In the genomic region with DNA sequence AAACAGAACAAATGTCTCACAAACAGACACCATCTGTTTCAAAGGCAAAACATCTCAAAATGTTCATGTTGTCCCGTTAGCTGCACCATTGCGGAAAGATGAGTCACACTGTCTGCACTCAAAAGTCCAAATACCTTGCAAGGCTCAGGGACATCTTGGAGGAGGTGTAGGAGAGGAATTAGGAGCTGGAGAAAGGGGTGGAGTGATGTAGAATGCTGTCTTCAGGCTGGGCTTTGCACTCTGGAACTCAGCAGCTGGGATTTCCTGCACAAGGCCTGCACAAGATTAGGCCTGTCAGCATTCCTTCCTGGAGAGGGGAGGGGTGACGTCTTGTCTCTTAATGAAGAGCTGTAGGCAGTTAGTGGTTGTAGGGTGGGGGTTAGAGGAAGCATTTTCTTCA, we compare ENCODE assay signal across 20 mouse cellular contexts. TPM values are rescaled to one million over a fixed set of nuclear protein-coding genes. Genes with fewer than 3 reads are reported as not detected.
A peak's percentile ranks its signal among the peaks of the same experiment; 100 is the strongest.
DNase-seq lines count a peak whose midpoint lies in the region; ATAC-seq and TF ChIP-seq lines count a peak whose summit lies in the region.
"Had no signal": no experiment of that assay in that cellular context is flagged by ENCODE, and none has a peak within 500 bp of the region (broad histone marks: within the 10 kb centered on the region; RNA-seq: fewer than 3 reads in every experiment).

No protein-coding gene starts in this region.

- no peak for TF ChIP-seq CTCF in layer of hippocampus, adult 2 months (conservative IDR thresholded peaks at IDR 0.05)

- no peaks in the 10 kb centered on the region for H3K27me3 ChIP-seq in megakaryocyte, embryonic 14.5 days (replicated peaks)
- H3K27me3 ChIP-seq: embryonic facial prominence, embryonic 15.5 days; kidney, embryonic 15.5 days; lung, embryonic 15.5 days; midbrain, embryonic 12.5 days had no signal

- ATAC-seq in megakaryocyte, adult 5-6 weeks (ENCODE audit: poor library complexity, severe bottlenecking): no peak
- ATAC-seq: activated CD4-positive, CD25-positive, alpha-beta regulatory T cell, adult 4 months; hindbrain, postnatal 0 days had no signal

- DNase-seq in frontal cortex, adult 2 months (ENCODE audit: extremely low spot score in 1 of 2, low spot score in 1 of 2): peak; percentile 38 to 70
- no peak for DNase-seq in frontal cortex, postnatal 10 days (ENCODE audit: low spot score in 2 of 2)
- peak in 1 of 2 experiments; percentile 61 for DNase-seq in layer of hippocampus, adult 2 months (ENCODE audit: low spot score in 2 of 2)
- no peak for DNase-seq in layer of hippocampus, postnatal 25 days (ENCODE audit: extremely low spot score in 1 of 2, low spot score in 1 of 2)
- peak; percentile 78 for DNase-seq in yolk sac, embryonic 10.5 days (ENCODE audit: low spot score)
- no peak for DNase-seq in urinary bladder, postnatal 36 days (ENCODE audit: low spot score in 2 of 2)
- DNase-seq: B cell, adult 2 months; cerebellum, adult 8-10 months; thymus, postnatal 14 days had no signal

- no peaks in the 10 kb centered on the region for H3K9me3 ChIP-seq in megakaryocyte, embryonic 14.5 days
- H3K9me3 ChIP-seq: embryonic facial prominence, embryonic 15.5 days; G1E; kidney, embryonic 15.5 days; lung, embryonic 15.5 days; midbrain, embryonic 12.5 days had no signal

- peaks cover 66% of the 10 kb centered on the region for H3K4me1 ChIP-seq in megakaryocyte, embryonic 14.5 days

- H3K27ac ChIP-seq in layer of hippocampus, adult 2 months: peak overlapping the region; percentile 71
- H3K27ac ChIP-seq: embryonic facial prominence, embryonic 15.5 days; hindbrain, postnatal 0 days; kidney, embryonic 15.5 days; lung, embryonic 15.5 days; midbrain, embryonic 12.5 days had no signal

- no peak overlapping the region for H3K4me3 ChIP-seq in layer of hippocampus, adult 2 months
- H3K4me3 ChIP-seq in megakaryocyte, embryonic 14.5 days (replicated peaks): peak overlapping the region; percentile 59
- H3K4me3 ChIP-seq: embryonic facial prominence, embryonic 15.5 days; kidney, embryonic 15.5 days; lung, embryonic 15.5 days; midbrain, embryonic 12.5 days had no signal

- H3K36me3 ChIP-seq in megakaryocyte, embryonic 14.5 days (replicated peaks; ENCODE audit: low read length): peaks cover 71% of the 10 kb centered on the region
- H3K36me3 ChIP-seq: G1E; lung, embryonic 15.5 days; midbrain, embryonic 12.5 days had no signal

RNA-seq across cellular contexts. Expression of gene 1700034J05Rik, which starts 30.3 kb away (rescaled TPM):
- polyA plus RNA-seq in frontal cortex, adult 2 months (2012; rRNA removed): not detected in 2 replicates
- total RNA-seq in layer of hippocampus, adult 2 months (2021): not detected
- not detected for total RNA-seq in layer of hippocampus, postnatal 25 days (2021)
- not detected in 2 replicates for polyA plus RNA-seq in megakaryocyte, embryonic 14.5 days (2012; ENCODE audit: insufficient read depth, low replicate concordance)
- not detected in 2 replicates for total RNA-seq in megakaryocyte, adult 5-6 weeks (2015)
- total RNA-seq in megakaryocyte, adult 5-6 weeks (2017): not detected in 2 replicates
- total RNA-seq: hindbrain, postnatal 0 days; left cerebral cortex, adult 18-20 months had no signal
- polyA plus RNA-seq: activated CD4-positive, CD25-positive, alpha-beta regulatory T cell, adult 4 months; brain, embryonic 14.5 days; G1E; hindbrain, postnatal 0 days had no signal

RNA-seq across cellular contexts. Expression of gene Rep15, which starts 47.8 kb away (rescaled TPM):
- polyA plus RNA-seq in frontal cortex, adult 2 months (2012; rRNA removed): 3.4 and 3.8 TPM in 2 replicates
- total RNA-seq in layer of hippocampus, adult 2 months (2021): 1 to 10 TPM; 1.1 to 2.1 TPM
- 1 to 10 TPM; 1.2 to 1.7 TPM for total RNA-seq in layer of hippocampus, postnatal 25 days (2021)
- not detected in 2 replicates for polyA plus RNA-seq in megakaryocyte, embryonic 14.5 days (2012; ENCODE audit: insufficient read depth, low replicate concordance)
- 0.09 and 0.11 TPM in 2 replicates for total RNA-seq in megakaryocyte, adult 5-6 weeks (2015)
- not detected in 2 replicates for total RNA-seq in megakaryocyte, adult 5-6 weeks (2017)
- total RNA-seq: hindbrain, postnatal 0 days had no signal
- polyA plus RNA-seq: G1E had no signal

RNA-seq across cellular contexts. Expression of gene Mrps35, which starts 58.0 kb away (rescaled TPM):
- 32.6 and 35.4 TPM in 2 replicates for polyA plus RNA-seq in frontal cortex, adult 2 months (2012; rRNA removed)
- total RNA-seq in layer of hippocampus, adult 2 months (2021): 10 to 100 TPM; 41.7 to 54.8 TPM
- total RNA-seq in layer of hippocampus, postnatal 25 days (2021): 10 to 100 TPM; 44.4 to 47.3 TPM
- polyA plus RNA-seq in megakaryocyte, embryonic 14.5 days (2012; ENCODE audit: insufficient read depth, low replicate concordance): 2.7 and 7.0 TPM in 2 replicates
- total RNA-seq in megakaryocyte, adult 5-6 weeks (2015): 46.9 and 61.2 TPM in 2 replicates
- 30.7 and 73.0 TPM in 2 replicates for total RNA-seq in megakaryocyte, adult 5-6 weeks (2017)

Comparison
In these comparisons a context has a peak if more than half of its experiments do, and no peak if none do; other contexts are left out.
1. DNase-seq: peak in frontal cortex, adult 2 months (2 of 2) and yolk sac, embryonic 10.5 days (single experiment); none in frontal cortex, postnatal 10 days (0 of 2), layer of hippocampus, postnatal 25 days (0 of 2) and urinary bladder, postnatal 36 days (0 of 2).